Mouse (Mus musculus): ENCODE measurements around the gene Spata2.

GRCm38 (mm10) chr2:167483081-167483826 is 9.4 kb downstream of the Spata2 start:
- no peak for TF ChIP-seq EP300 (IDR thresholded peaks at IDR 0.05; ENCODE audit: insufficient read depth, low read depth, low read length)
- TF ChIP-seq CTCF (IDR thresholded peaks at IDR 0.05; ENCODE audit: low read depth, low read length), result no peak
- no peak for TF ChIP-seq POLR2A (IDR thresholded peaks at IDR 0.05; ENCODE audit: insufficient read depth, low read length)
